In the genomic region with DNA sequence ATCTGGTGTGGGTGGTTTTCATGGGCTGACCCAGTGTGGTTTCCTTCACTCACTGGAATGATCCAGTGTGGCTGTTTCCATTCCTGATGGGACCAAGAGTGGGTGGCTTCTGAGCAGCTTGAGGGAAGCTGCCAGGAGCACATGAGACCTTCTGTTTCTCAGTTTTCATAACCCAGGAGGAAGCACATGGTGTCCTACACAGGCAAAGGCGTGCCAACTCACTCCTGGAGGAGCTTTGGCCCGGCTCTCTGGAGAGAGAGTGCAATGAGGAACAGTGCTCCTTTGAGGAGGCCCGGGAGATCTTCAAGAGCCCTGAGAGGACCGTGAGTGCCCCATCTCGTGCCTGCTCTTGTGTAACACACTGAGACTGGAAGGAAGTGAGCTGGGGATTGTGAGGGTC, we compare ENCODE assay signal across 9 mouse cellular contexts. TPM values are rescaled to one million over a fixed set of nuclear protein-coding genes. Genes with fewer than 3 reads are reported as not detected.
DNase-seq lines count a peak whose midpoint lies in the region; ATAC-seq lines count a peak whose summit lies in the region.
"Had no signal": no experiment of that assay in that cellular context is flagged by ENCODE, and none has a peak within 500 bp of the region (broad histone marks: within the 10 kb centered on the region; RNA-seq: fewer than 3 reads in every experiment).

No protein-coding gene starts in this region.

- no peak for DNase-seq in cerebellum, postnatal 4 days (ENCODE audit: low spot score in 2 of 2)
- DNase-seq in fat pad, adult 2 months (ENCODE audit: extremely low read depth, low read depth, low spot score), result peak; percentile 7
- peak; percentile 47 to 83 for DNase-seq in left cerebral cortex, adult 9 months (ENCODE audit: low spot score in 2 of 2)
- peak; percentile 76 to 90 for DNase-seq in monocyte, adult 2 months (ENCODE audit: low read depth in 1 of 2, low spot score in 2 of 2)
- no peak for DNase-seq in embryo, embryonic 10.5 days (ENCODE audit: low spot score)
- no peak for DNase-seq in spleen, postnatal 36 days (ENCODE audit: low spot score in 2 of 2)

- ATAC-seq in cerebellum, adult (ENCODE audit: insufficient number of reproducible peaks, low FRiP score, low TSS enrichment), result peak; percentile 47; the same call in 1 of the 2 replicates
- no peak for ATAC-seq in erythroid progenitor cell, adult 5-6 weeks (replicated peaks; ENCODE audit: low FRiP score, poor library complexity, severe bottlenecking)
- ATAC-seq: forebrain, embryonic 15.5 days had no signal

RNA-seq across cellular contexts. Expression of gene F7, which starts 2.6 kb away (rescaled TPM):
- total RNA-seq in erythroid progenitor cell, adult 5-6 weeks (2015; ENCODE audit: low replicate concordance), result not detected in 2 replicates
- total RNA-seq in erythroid progenitor cell, adult 5-6 weeks (2017; ENCODE audit: low replicate concordance), result not detected in 2 replicates

RNA-seq across cellular contexts. Expression of gene F10, which starts 8.6 kb away (rescaled TPM):
- 1.8 and 2.9 TPM in 2 replicates for total RNA-seq in erythroid progenitor cell, adult 5-6 weeks (2015; ENCODE audit: low replicate concordance)
- 5.1 and 5.6 TPM in 2 replicates for total RNA-seq in erythroid progenitor cell, adult 5-6 weeks (2017; ENCODE audit: low replicate concordance)

RNA-seq across cellular contexts. Expression of gene Proz, which starts 32.2 kb away (rescaled TPM):
- not detected in 2 replicates for total RNA-seq in erythroid progenitor cell, adult 5-6 weeks (2015; ENCODE audit: low replicate concordance)
- total RNA-seq in erythroid progenitor cell, adult 5-6 weeks (2017; ENCODE audit: low replicate concordance), result not detected in 2 replicates

Comparison
In these comparisons a context has a peak if more than half of its experiments do, and no peak if none do; other contexts are left out.
1. DNase-seq: peak in fat pad, adult 2 months (single experiment), left cerebral cortex, adult 9 months (2 of 2) and monocyte, adult 2 months (2 of 2); none in cerebellum, postnatal 4 days (0 of 2), embryo, embryonic 10.5 days (single experiment) and spleen, postnatal 36 days (0 of 2).